Mouse (Mus musculus): Measurements from ENCODE around the gene Zmiz1. TPM values are rescaled to one million over a fixed set of nuclear protein-coding genes. Genes with fewer than 3 reads are reported as not detected.

The Zmiz1 gene
- polyA plus RNA-seq, 1 experiment: 34.5 TPM

DNA sequence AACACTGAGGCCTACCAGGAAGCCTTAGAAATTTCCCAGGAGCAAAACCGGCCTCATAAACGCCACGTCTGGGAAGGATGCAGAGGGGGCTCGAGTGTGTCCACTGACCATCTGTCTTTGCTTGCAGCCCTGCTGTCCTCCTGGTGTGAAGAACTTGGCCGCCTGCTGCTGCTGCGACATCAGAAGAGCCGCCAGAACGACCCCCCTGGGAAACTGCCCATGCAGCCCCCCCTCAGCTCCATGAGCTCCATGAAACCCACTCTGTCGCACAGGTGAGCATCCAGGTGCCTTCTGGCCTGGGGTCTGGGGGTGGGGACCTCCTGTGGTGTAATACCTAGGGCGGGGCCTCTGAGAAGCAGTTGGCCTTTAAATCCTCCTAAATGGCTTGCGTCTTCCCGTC, 176.8 kb downstream of the Zmiz1 start:
- Histone ChIP-seq H3K79me2 (ENCODE audit: control insufficient read depth, insufficient read depth) (no peaks in the 10 kb centered on the region), H3K36me3 (ENCODE audit: control insufficient read depth, insufficient read depth) (peaks cover 32% of the 10 kb centered on the region), H3K4me3 (no peak overlapping the region), H3K4me2 (ENCODE audit: low read depth) (no peak overlapping the region), H3ac (ENCODE audit: control insufficient read depth, insufficient read length) (no peak overlapping the region), H3K27me3 (ENCODE audit: control insufficient read depth, insufficient read depth, insufficient read length) (no peaks in the 10 kb centered on the region)
- no peak for TF ChIP-seq TCF12 (IDR thresholded peaks at IDR 0.05; ENCODE audit: insufficient read depth, poor library complexity, severe bottlenecking)
- no peak for TF ChIP-seq MAX (IDR thresholded peaks at IDR 0.05; ENCODE audit: low read depth)
- TF ChIP-seq USF1 (IDR thresholded peaks at IDR 0.05; ENCODE audit: low read depth): no peak
- TF ChIP-seq CEBPB (IDR thresholded peaks at IDR 0.05; ENCODE audit: insufficient read depth, poor library complexity, severe bottlenecking): no peak
- TF ChIP-seq TCF3 (IDR thresholded peaks at IDR 0.05; ENCODE audit: insufficient read length, low read depth): no peak
- no peak for TF ChIP-seq MYOD1 (IDR thresholded peaks at IDR 0.05; ENCODE audit: control insufficient read depth in 1 of 3, insufficient read length in 2 of 3, low read depth in 2 of 3)
- TF ChIP-seq E2F4 (IDR thresholded peaks at IDR 0.05; ENCODE audit: insufficient read depth): no peak
- TF ChIP-seq SRF (IDR thresholded peaks at IDR 0.05; ENCODE audit: control insufficient read depth, insufficient read length, low read depth): no peak
- TF ChIP-seq MYOG (IDR thresholded peaks at IDR 0.05; ENCODE audit: control insufficient read depth in 1 of 3, insufficient read depth in 1 of 3, insufficient read length in 2 of 3, low read depth in 2 of 3): no peak
- no peak for TF ChIP-seq POLR2A (IDR thresholded peaks at IDR 0.05; ENCODE audit: insufficient read length, low read depth)
- no peak for TF ChIP-seq REST (IDR thresholded peaks at IDR 0.05; ENCODE audit: insufficient read depth, insufficient read length)
- TF ChIP-seq POLR2AphosphoS2 (IDR thresholded peaks at IDR 0.05; ENCODE audit: insufficient read length, low read depth): no peak

DNA sequence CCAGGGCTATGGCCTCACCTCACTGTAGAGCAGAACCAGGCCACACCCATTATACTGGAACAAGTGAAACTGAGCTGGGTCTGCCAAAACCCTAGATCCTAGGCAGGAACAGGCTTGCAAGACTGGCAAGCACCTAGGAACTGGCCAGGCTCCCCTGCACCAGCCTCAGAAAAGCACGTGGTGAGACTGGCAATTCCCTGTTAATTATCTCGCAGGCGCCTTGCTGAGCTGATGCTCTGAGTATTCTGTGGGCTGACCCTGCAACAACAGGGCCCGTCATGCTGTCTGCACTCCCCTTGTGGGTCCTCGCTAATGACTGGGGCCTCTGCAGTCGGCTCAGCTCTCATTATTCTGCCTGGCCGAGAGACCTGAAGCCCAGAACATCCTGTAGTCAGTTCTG, 177.3 kb downstream of the Zmiz1 start:
- H3K36me3 ChIP-seq (ENCODE audit: control insufficient read depth, insufficient read depth): peaks cover 32% of the 10 kb centered on the region
- no peaks in the 10 kb centered on the region for H3K79me2 ChIP-seq (ENCODE audit: control insufficient read depth, insufficient read depth)
- no peak overlapping the region for H3ac ChIP-seq (ENCODE audit: control insufficient read depth, insufficient read length)
- H3K4me2 ChIP-seq (ENCODE audit: low read depth): no peak overlapping the region
- no peaks in the 10 kb centered on the region for H3K27me3 ChIP-seq (ENCODE audit: control insufficient read depth, insufficient read depth, insufficient read length)
- TF ChIP-seq MAX (IDR thresholded peaks at IDR 0.05; ENCODE audit: low read depth) (no peak), POLR2AphosphoS2 (IDR thresholded peaks at IDR 0.05; ENCODE audit: insufficient read length, low read depth) (no peak)
- H3K4me3 ChIP-seq: no peak overlapping the region

DNA sequence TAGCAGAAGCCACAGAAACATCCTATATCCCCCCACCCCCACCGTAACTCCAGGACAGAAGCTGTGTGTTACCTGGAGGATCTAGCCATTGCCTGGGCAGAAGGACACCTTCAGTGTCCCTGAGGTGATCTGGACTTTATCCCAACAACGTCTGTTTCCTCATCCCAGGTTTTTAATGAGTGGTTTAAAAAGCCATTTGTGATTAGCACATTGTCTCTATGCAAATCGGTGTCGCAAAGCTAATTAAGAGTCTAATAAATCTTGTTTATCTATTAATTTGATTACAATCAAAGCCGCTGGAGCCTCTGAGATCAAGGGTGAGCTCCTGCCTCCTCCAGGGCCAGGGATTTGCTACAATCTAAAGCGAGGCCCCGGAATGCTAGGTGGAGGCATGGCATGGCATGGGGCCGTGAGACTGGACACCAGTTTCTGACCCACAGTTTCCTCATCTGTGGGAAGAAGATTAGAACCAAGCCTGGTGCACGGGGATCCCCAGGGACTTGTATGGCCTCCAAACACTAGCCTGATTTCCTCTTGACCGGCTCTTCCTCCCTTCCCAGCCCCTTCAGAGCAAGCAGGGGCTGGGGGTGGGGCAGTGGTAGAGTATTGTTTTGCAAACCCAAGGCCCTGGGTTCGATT, 180.3 kb downstream of the Zmiz1 start:
- Histone ChIP-seq H3K79me2 (ENCODE audit: control insufficient read depth, insufficient read depth) (no peaks in the 10 kb centered on the region), H3K27me3 (ENCODE audit: control insufficient read depth, insufficient read depth, insufficient read length) (no peaks in the 10 kb centered on the region), H3K36me3 (ENCODE audit: control insufficient read depth, insufficient read depth) (peaks cover 42% of the 10 kb centered on the region), H3K4me3 (no peak overlapping the region), H3ac (ENCODE audit: control insufficient read depth, insufficient read length) (no peak overlapping the region), H3K4me2 (ENCODE audit: low read depth) (no peak overlapping the region)
- TF ChIP-seq E2F4 (IDR thresholded peaks at IDR 0.05; ENCODE audit: insufficient read depth): no peak
- TF ChIP-seq MYOG (IDR thresholded peaks at IDR 0.05; ENCODE audit: control insufficient read depth in 1 of 3, insufficient read depth in 1 of 3, insufficient read length in 2 of 3, low read depth in 2 of 3): no peak
- no peak for TF ChIP-seq POLR2A (IDR thresholded peaks at IDR 0.05; ENCODE audit: insufficient read length, low read depth)
- no peak for TF ChIP-seq REST (IDR thresholded peaks at IDR 0.05; ENCODE audit: insufficient read depth, insufficient read length)
- TF ChIP-seq CEBPB (IDR thresholded peaks at IDR 0.05; ENCODE audit: insufficient read depth, poor library complexity, severe bottlenecking): no peak
- no peak for TF ChIP-seq MYOD1 (IDR thresholded peaks at IDR 0.05; ENCODE audit: control insufficient read depth in 1 of 3, insufficient read length in 2 of 3, low read depth in 2 of 3)
- no peak for TF ChIP-seq TCF12 (IDR thresholded peaks at IDR 0.05; ENCODE audit: insufficient read depth, poor library complexity, severe bottlenecking)
- TF ChIP-seq MAX (IDR thresholded peaks at IDR 0.05; ENCODE audit: low read depth): no peak
- no peak for TF ChIP-seq TCF3 (IDR thresholded peaks at IDR 0.05; ENCODE audit: insufficient read length, low read depth)
- TF ChIP-seq POLR2AphosphoS2 (IDR thresholded peaks at IDR 0.05; ENCODE audit: insufficient read length, low read depth): no peak
- TF ChIP-seq SRF (IDR thresholded peaks at IDR 0.05; ENCODE audit: control insufficient read depth, insufficient read length, low read depth): no peak
- TF ChIP-seq USF1 (IDR thresholded peaks at IDR 0.05; ENCODE audit: low read depth): no peak

- H3K36me3 ChIP-seq (ENCODE audit: control insufficient read depth, insufficient read depth): peaks cover 42% of the 10 kb centered on the region
- TF ChIP-seq CEBPB (IDR thresholded peaks at IDR 0.05; ENCODE audit: insufficient read depth, poor library complexity, severe bottlenecking) (no peak), TCF3 (IDR thresholded peaks at IDR 0.05; ENCODE audit: insufficient read length, low read depth) (no peak), POLR2A (IDR thresholded peaks at IDR 0.05; ENCODE audit: insufficient read length, low read depth) (no peak), SRF (IDR thresholded peaks at IDR 0.05; ENCODE audit: control insufficient read depth, insufficient read length, low read depth) (no peak), MYOD1 (IDR thresholded peaks at IDR 0.05; ENCODE audit: control insufficient read depth in 1 of 3, insufficient read length in 2 of 3, low read depth in 2 of 3) (no peak), TCF12 (IDR thresholded peaks at IDR 0.05; ENCODE audit: insufficient read depth, poor library complexity, severe bottlenecking) (no peak), MAX (IDR thresholded peaks at IDR 0.05; ENCODE audit: low read depth) (no peak), REST (IDR thresholded peaks at IDR 0.05; ENCODE audit: insufficient read depth, insufficient read length) (no peak), E2F4 (IDR thresholded peaks at IDR 0.05; ENCODE audit: insufficient read depth) (no peak), USF1 (IDR thresholded peaks at IDR 0.05; ENCODE audit: low read depth) (no peak)
- no peak overlapping the region for H3ac ChIP-seq (ENCODE audit: control insufficient read depth, insufficient read length)
- H3K27me3 ChIP-seq (ENCODE audit: control insufficient read depth, insufficient read depth, insufficient read length): no peaks in the 10 kb centered on the region
- H3K4me3 ChIP-seq: no peak overlapping the region
- H3K79me2 ChIP-seq (ENCODE audit: control insufficient read depth, insufficient read depth): no peaks in the 10 kb centered on the region
- H3K4me2 ChIP-seq (ENCODE audit: low read depth): no peak overlapping the region
Measured at GRCm38 (mm10) chr14:25639979-25640378, 181.0 kb downstream of the Zmiz1 start.

GRCm38 (mm10) chr14:25640421-25641056, 181.6 kb downstream of the Zmiz1 start:
- H3K27me3 ChIP-seq (ENCODE audit: control insufficient read depth, insufficient read depth, insufficient read length): no peaks in the 10 kb centered on the region
- H3K4me2 ChIP-seq (ENCODE audit: low read depth): no peak overlapping the region
- H3K79me2 ChIP-seq (ENCODE audit: control insufficient read depth, insufficient read depth): no peaks in the 10 kb centered on the region

More at GRCm38 (mm10) chr14:25640421-25641056, 181.6 kb downstream of the Zmiz1 start:
- peak in 1 of 3 experiments; percentile 2 for TF ChIP-seq MYOG (IDR thresholded peaks at IDR 0.05; ENCODE audit: control insufficient read depth in 1 of 3, insufficient read depth in 1 of 3, insufficient read length in 2 of 3, low read depth in 2 of 3)
- no peak for TF ChIP-seq CEBPB (IDR thresholded peaks at IDR 0.05; ENCODE audit: insufficient read depth, poor library complexity, severe bottlenecking)
- Histone ChIP-seq H3K4me3 (no peak overlapping the region), H3K36me3 (ENCODE audit: control insufficient read depth, insufficient read depth) (peaks cover 42% of the 10 kb centered on the region), H3ac (ENCODE audit: control insufficient read depth, insufficient read length) (no peak overlapping the region)
